Mouse (Mus musculus) kidney, adult 2 months (tissue): ENCODE results near the gene Pde1c. TPM values are rescaled to one million over a fixed set of nuclear protein-coding genes. Genes with fewer than 3 reads are reported as not detected.
A peak's percentile ranks its signal among the peaks of the same experiment; 100 is the strongest.

Experiments used
- DNase-seq: peaks from one replicate; pipeline ENCODE4 v3.0.0; 2021
- H3K27ac ChIP-seq: fragments of 200-500 bp; 2 replicates; pipeline ENCODE4 v1.5.1; 2012; ENCODE audit warnings: low read depth, low read length, control low read depth, inconsistent platforms; ENCODE audit not compliant: insufficient read depth
- H3K27me3 ChIP-seq: fragments of 200-500 bp; replicated peaks from 2 replicates; pipeline ENCODE4 v1.6.1; 2012; ENCODE audit warnings: mild to moderate bottlenecking, moderate library complexity, low read length, inconsistent platforms; ENCODE audit not compliant: control insufficient read depth, insufficient read depth
- H3K36me3 ChIP-seq: fragments of 200-500 bp; 2 replicates; pipeline ENCODE4 v1.6.1; 2012; ENCODE audit warnings: mild to moderate bottlenecking, moderate library complexity, low read length, inconsistent platforms; ENCODE audit not compliant: control insufficient read depth, insufficient read depth
- H3K4me1 ChIP-seq: fragments of 200-500 bp; 2 replicates; pipeline ENCODE4 v1.6.1; 2011; ENCODE audit warnings: low read length; ENCODE audit not compliant: control insufficient read depth, insufficient read depth
- H3K4me3 ChIP-seq: fragments of 200-500 bp; 2 replicates; pipeline ENCODE4 v1.5.1; 2011; ENCODE audit warnings: mild to moderate bottlenecking, low read depth, low read length, control low read depth; ENCODE audit not compliant: insufficient read depth
- CTCF ChIP-seq: fragments of 200-500 bp; conservative IDR thresholded peaks from 2 replicates; pipeline ENCODE4 v1.5.1; 2011; ENCODE audit warnings: low read depth, mild to moderate bottlenecking, control low read depth, low read length, moderate library complexity, mixed read lengths; ENCODE audit not compliant: insufficient read depth, insufficient read length
- POLR2A ChIP-seq: fragments of 200-500 bp; IDR thresholded peaks from one replicate; pipeline ENCODE4 v1.6.1; 2011; ENCODE audit warnings: low read depth, low read length, control low read depth
- WGBS: fragments of 180-500 bp; shearing (Covaris S2); methylation state at CpG from one replicate; pipeline ENCODE4 v1.1.7; 2018; 5-methylcytosine and 5-hydroxymethylcytosine counted together
- polyA plus RNA-seq: library from polyadenylated mRNA; depleted of rRNA; stranded (reverse); fragments of >200 nt; gene quantifications from 2 replicates; pipeline ENCODE4 v1.2.3, GENCODE M21; 2012

Gene Pde1c
- polyA plus RNA-seq, 1 experiment: 0.94 TPM

DNA sequence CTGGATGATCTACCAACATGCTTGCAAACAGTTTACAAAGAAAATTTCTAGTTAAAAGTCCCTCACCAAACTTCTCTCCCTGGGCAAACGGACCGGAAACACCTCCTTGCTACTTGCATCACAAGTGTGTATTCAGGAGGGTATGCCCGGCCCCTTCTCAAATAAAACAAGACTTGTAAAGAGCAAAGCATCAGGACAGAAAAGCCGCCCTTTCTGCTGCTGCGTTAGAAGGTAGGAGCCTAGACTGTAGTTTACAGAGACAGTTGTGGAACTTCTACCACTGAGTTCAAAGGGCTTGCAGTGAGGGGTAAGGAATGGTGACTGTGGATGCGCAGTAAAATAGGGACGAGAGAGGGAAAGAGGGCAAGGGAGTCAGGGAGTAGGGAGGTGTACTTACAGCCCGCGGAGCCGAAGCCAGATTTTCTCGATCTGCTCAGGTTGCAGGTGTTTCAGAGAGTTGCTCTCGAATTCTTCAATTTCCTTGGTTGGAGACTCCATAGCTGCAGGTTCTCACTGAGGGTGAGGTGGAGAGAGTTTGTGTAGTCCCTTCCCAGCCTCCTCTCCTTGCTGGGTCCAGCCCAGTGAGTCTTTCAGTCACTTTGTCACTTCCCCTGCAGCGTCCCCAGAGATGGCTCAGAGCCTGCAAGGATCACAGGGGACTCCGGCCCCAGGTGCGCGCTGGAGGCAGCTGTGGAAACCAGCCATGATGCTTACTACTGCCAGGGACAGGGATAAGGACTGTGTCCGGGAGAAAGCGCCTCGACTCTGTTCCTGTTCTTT is 207.4 kb downstream of the Pde1c start:
- Histone ChIP-seq H3K27ac (peak overlapping the region; percentile 32; the same call in 1 of the 2 replicates), H3K4me3 (peak overlapping the region; percentile 22), H3K27me3 (peaks cover 2% of the 10 kb centered on the region; the same call in 1 of the 2 replicates), H3K36me3 (no peaks in the 10 kb centered on the region), H3K4me1 (no peaks in the 10 kb centered on the region)
- WGBS: 4% methylated on average over 19 of the region's 19 CpGs
- TF ChIP-seq CTCF: no peak
- no peak for TF ChIP-seq POLR2A
- no peak for DNase-seq

DNA sequence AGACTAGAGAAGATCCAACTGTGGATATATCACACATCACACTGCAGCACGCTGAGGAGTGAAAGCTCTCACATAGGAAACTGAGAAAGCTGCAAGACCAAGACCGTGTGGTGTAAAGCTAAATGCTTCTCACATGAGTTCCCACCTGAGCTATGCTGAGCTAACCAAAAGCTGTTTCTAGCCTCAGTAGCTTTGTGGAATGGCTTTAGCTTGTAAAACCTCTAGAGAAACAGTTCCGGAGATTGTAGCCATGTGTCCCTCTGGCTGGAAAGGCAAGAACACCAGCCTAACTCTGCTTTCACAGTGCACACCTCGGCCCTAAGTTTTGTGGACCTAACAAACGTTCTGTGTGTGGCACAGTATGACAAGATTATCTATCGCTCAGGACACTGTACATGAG is 208.8 kb downstream of the Pde1c start:
- peaks cover 2% of the 10 kb centered on the region; the same call in 1 of the 2 replicates for H3K27me3 ChIP-seq
- no peaks in the 10 kb centered on the region for H3K36me3 ChIP-seq
- TF ChIP-seq POLR2A (no peak), CTCF (no peak)
- no peak overlapping the region for H3K4me3 ChIP-seq
- DNase-seq: no peak
- H3K4me1 ChIP-seq: no peaks in the 10 kb centered on the region
- WGBS: 50% methylated on average over 6 of the region's 6 CpGs
- H3K27ac ChIP-seq: no peak overlapping the region

DNA sequence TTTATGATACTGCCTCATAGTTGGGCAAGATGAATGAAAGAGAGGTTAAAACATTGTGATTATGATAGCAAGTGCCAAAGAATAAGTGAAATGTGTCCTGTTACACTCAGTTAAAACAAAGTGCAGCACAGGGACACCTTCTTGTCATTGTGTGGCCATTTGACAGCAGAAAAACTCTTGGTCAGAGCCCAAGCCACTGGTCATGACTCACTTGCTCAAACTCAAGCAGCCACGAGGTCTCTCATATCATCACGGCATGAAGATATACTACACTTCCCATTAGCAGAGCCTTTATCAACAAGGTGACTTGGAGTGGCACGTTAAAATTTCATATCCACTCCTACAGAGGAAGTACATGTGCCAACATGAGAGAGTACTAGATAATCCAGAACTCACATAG is 209.8 kb downstream of the Pde1c start:
- DNase-seq: no peak
- no peak overlapping the region for H3K4me3 ChIP-seq
- no peak overlapping the region for H3K27ac ChIP-seq
- no peaks in the 10 kb centered on the region for H3K4me1 ChIP-seq
- no peaks in the 10 kb centered on the region for H3K36me3 ChIP-seq
- no peak for TF ChIP-seq CTCF
- no peak for TF ChIP-seq POLR2A
- 60% methylated on average over 3 of the region's 3 CpGs for WGBS
- H3K27me3 ChIP-seq: peaks cover 2% of the 10 kb centered on the region; the same call in 1 of the 2 replicates

DNA sequence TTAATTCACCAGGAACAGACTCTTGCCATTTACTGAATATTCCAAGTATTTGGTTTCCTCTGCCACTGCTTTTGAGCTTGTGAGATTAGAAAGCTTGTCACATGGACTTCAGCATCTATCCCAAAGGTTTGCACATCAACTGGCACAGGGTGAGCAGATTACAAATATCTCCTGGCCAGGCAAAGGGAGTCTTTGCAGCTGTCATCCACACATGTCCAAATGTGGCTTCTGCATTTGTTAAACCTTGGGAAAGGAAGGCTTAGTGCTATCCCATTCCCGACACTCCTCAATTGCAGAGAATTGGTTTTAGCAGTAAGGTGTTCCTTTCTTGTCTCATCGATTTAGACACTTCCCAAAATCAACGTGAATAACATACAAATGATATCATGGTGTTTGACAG is 221.7 kb downstream of the Pde1c start:
- H3K27ac ChIP-seq: no peak overlapping the region
- DNase-seq: no peak
- H3K36me3 ChIP-seq: no peaks in the 10 kb centered on the region
- no peaks in the 10 kb centered on the region for H3K27me3 ChIP-seq
- TF ChIP-seq POLR2A: no peak
- TF ChIP-seq CTCF: no peak
- no peak overlapping the region for H3K4me3 ChIP-seq
- WGBS: 76% methylated on average over 3 of the region's 3 CpGs
- no peaks in the 10 kb centered on the region for H3K4me1 ChIP-seq

DNA sequence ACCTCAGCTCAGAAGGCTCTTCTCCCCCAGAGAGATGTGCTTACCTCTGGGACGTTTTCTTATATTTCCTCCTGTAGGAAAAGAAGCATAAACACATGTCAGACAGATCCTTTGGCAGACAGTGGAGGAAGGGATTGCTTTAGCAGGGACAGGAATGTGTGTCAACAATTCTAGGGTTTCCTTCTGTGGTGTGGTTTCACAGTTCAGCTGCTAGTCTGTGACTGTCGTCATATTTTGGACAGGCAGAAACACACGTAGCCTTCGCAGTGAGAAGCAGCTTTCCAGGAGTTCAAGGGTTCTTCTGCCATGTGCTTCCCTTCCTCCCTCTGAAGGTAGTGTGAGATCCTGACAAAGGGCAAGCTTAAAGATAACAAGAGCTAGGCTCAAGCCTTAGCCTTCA is 223.8 kb downstream of the Pde1c start:
- WGBS: 26% methylated on average over 4 of the region's 4 CpGs
- Histone ChIP-seq H3K4me1 (no peaks in the 10 kb centered on the region), H3K36me3 (no peaks in the 10 kb centered on the region), H3K27me3 (no peaks in the 10 kb centered on the region), H3K27ac (no peak overlapping the region), H3K4me3 (no peak overlapping the region)
- TF ChIP-seq POLR2A (no peak), CTCF (no peak)
- DNase-seq: no peak

DNA sequence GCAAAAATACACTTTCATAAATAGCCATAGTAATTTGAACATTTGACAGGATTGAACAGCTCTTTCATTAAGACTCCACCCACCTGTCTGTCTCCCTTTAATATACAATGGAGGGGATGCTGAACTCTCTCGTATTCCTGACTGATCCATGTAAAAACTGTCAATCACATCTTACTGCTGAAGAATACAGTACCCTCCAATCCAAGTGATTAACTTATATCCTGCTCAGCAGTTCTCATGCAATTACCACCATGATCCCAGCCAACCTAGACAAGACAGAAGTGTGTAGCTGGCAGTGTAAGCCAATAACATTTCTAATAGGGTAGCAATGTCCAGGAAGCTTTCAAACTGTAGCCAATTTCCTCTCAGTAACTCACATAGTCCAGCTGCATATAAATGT is 226.9 kb downstream of the Pde1c start:
- no peaks in the 10 kb centered on the region for H3K4me1 ChIP-seq
- no peak overlapping the region for H3K4me3 ChIP-seq
- no peaks in the 10 kb centered on the region for H3K27me3 ChIP-seq
- no peaks in the 10 kb centered on the region for H3K36me3 ChIP-seq
- H3K27ac ChIP-seq: no peak overlapping the region
- 76% methylated on average over 1 of the region's 1 CpGs for WGBS
- DNase-seq: no peak
- TF ChIP-seq POLR2A: no peak
- no peak for TF ChIP-seq CTCF

DNA sequence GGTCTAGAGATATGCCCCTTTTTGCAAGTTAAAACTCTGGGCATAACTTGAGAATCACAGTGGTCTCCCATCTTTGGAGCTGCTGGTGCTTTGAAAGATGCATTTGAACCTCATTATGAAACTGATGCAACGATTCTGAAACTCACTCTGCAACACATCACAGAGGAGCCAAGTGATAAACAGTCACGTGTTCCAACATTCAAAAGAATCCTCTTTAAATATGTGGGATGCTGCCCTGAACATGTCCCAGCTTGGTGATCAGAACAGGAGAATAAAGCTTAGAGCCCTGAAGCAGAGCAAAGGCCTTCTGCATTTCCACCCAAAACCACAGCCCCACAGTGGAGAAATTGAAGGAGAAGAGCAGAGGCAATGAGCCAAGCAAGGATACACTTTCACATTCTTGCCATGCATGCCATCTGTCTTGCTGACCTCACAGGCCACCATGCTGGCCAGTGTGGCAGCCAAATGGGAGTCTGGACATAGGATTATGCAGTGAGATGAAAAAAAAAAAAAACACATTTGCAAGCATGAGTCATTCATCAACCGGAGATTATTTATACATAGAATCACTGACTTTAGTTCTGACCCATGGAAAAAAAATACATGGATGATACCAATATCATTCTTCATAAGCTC is 233.0 kb downstream of the Pde1c start:
- TF ChIP-seq POLR2A (no peak), CTCF (no peak)
- no peak for DNase-seq
- H3K27me3 ChIP-seq: no peaks in the 10 kb centered on the region
- no peaks in the 10 kb centered on the region for H3K4me1 ChIP-seq
- H3K4me3 ChIP-seq: no peak overlapping the region
- WGBS: 68% methylated on average over 3 of the region's 3 CpGs
- no peak overlapping the region for H3K27ac ChIP-seq
- no peaks in the 10 kb centered on the region for H3K36me3 ChIP-seq
